Mouse (Mus musculus): ENCODE measurements at regions not wholly inside any gene's neighbourhood (a gene's known extent, or its start where the extent isn't known, plus 50 kb on each side); places are given as distances from the start of the nearest gene placed in this dataset.

- no peak for DNase-seq (ENCODE audit: low read depth)
Observed at GRCm38 (mm10) chr6:51339301-51339700, 93.2 kb upstream of the Nfe2l3 start.

- DNase-seq (ENCODE audit: low read depth): no peak
Observed at GRCm38 (mm10) chr6:51347721-51348120, 84.7 kb upstream of the Nfe2l3 start.

GRCm38 (mm10) chr6:51349771-51350170 lies 82.7 kb upstream of the Nfe2l3 start:
- no peak for DNase-seq (ENCODE audit: low read depth)

GRCm38 (mm10) chr6:51355041-51355440 lies 77.4 kb upstream of the Nfe2l3 start:
- DNase-seq (ENCODE audit: low read depth): no peak

- no peak for DNase-seq (ENCODE audit: low read depth)
Observed at GRCm38 (mm10) chr6:51361611-51362180, 70.8 kb upstream of the Nfe2l3 start.

DNA sequence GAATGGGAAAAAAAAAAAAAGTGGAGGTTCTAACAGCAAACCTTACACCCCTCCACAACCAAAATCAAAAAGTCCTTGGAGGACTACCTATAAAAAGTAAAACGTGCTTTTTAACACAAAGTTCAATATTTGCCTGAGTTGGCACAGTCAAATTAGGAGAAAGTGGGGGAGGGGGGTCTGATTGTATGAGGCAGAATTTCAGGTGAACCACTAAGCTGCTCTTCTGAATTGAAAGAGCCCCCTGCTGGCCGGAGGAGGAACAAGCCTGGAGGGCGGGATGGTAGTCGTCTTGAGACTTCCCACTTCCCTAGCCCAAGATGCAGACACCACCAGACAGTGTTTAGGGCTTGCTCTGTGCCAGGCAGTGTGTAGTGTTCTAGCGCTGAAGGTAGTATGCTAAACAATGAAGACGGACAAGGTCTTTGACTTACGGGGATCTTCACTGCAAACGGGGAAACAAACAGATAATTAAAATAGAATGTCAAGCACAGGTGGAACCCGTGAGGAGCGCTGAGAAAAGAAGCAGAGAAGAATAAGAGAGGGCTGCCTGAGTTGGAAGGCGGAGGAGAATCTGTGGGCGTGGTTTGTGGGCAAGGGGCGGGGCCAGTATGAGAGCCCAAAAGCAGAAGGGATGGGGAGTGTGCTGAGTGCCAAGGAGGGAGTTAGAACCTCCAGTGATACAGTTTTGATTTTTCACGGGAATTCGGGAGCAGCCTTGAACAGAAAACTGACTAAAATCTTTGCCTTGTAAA lies 69.8 kb upstream of the Nfe2l3 start:
- DNase-seq (ENCODE audit: low read depth): peak; percentile 54

- DNase-seq (ENCODE audit: low read depth): no peak
Observed at GRCm38 (mm10) chr6:51364776-51365175, 67.7 kb upstream of the Nfe2l3 start.

DNA sequence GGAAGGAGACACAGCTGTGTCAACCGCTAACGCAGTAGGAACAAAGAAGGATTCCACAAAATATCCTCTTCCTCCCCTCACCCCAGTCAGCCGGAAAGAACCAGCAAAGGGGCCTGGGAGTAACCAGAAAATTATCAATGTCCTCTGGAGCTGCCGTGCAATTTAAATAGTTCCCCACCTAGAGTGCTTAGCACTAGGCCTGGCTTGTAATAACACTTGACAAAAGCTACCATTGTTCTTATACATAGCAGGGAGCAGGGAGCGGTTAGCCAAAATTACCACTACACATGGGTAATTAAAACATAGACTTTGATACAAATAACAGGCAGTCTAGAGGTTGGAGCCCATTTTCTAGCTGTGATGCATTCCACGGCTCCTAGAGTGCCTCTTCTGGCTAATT lies 62.7 kb upstream of the Nfe2l3 start:
- no peak for DNase-seq (ENCODE audit: low read depth)

DNA sequence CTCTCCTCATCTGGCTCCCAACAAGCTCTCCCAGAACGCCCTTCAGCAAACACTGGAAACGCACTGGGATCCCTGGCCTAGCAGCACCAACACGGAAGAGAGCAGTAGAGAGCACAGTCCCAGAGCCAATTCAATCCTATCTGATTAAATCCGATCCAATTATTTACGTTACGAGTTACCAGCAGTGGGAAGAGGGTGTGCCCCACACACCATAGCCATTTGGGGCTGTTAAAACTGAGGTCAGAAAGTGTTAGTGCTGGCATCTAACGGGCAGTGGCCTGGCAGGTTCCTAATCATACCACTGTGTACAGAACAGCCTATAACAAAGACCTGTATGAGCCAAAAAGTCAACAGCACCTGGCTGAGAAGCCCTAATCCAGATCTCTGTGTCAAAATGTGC lies 60.1 kb upstream of the Nfe2l3 start:
- no peak for DNase-seq (ENCODE audit: low read depth)

GRCm38 (mm10) chr6:51378436-51378835 lies 54.0 kb upstream of the Nfe2l3 start:
- DNase-seq (ENCODE audit: low read depth): no peak

DNA sequence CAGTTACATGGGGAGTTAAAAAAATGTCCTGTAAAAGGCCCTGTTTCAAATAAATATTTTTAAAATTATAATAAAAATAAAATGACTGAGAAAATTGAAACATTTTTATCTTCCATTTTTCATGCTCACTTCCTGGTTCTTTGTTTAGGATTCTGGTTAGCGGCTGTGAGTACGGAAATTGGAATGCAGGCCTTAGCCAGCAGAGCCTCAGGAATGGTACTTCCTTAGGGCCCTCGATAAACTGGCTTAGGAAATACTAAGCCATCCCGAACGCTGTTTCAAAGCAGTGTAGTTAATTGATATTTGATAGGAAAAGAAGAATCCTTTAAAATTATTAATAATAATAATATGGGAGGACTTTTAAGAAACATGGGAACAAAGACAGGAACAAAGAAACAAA lies 53.4 kb upstream of the Nfe2l3 start:
- DNase-seq (ENCODE audit: low read depth): no peak

- DNase-seq (ENCODE audit: low read depth): no peak
Observed at GRCm38 (mm10) chr6:51379560-51380274, 52.8 kb upstream of the Nfe2l3 start.

DNA sequence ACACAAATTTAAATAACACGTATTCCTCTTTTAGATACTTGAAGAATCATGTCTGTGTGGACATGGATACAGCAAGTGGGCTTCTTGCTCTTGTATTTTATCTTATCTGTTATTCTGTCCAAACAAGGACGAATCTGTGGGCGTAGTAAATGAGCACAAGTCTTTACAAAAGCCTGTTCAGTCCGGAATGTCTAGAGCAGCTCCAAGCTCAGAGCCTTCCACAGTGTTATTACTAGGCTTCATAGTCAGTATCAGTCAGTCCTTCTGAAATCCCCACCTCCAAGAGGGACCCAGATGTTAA lies 52.2 kb upstream of the Nfe2l3 start:
- DNase-seq (ENCODE audit: low read depth): no peak

- DNase-seq (ENCODE audit: low read depth): no peak
Observed at GRCm38 (mm10) chr6:51381465-51381864, 51.0 kb upstream of the Nfe2l3 start.

All from fibroblast of lung, adult 2 months (primary cell).